Mouse (Mus musculus) right cerebral cortex, postnatal 25 days (tissue): ENCODE measurements around the gene Filip1l.

Source experiments
- DNase-seq: peaks from one replicate; pipeline ENCODE4 v3.0.0; 2022

The Filip1l gene

DNA sequence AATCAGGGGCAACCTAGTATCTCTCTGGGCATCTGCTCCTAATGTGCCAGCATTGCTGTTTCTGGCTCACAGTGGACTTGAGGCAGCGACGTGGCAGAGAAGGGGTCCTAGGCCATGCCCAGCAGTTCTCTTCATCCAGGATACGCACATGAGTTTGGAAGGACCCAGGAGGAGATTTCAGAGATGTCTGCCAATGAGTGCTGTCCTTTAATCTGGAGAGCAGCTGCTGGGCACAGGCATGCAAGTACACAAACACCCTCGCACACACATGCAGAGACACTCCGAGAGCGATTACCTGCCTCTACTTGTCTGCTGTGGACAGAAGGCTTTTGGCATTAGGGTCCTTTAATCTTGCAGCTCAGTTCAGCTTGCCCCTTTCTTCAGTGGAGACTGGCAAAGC, at the start of gene Filip1l:
Gene Filip1l, plus strand, starts transcription at position 343 of the 400 bp plus-strand sequence.
- DNase-seq = no peak

- DNase-seq = no peak
These were observed 49.2 kb upstream of the Filip1l start for GRCm38 (mm10) chr16:57303716-57304115.

GRCm38 (mm10) chr16:57305463-57305862, 47.4 kb upstream of the Filip1l start:
- no peak for DNase-seq

GRCm38 (mm10) chr16:57312130-57312529, 40.8 kb upstream of the Filip1l start:
- no peak for DNase-seq

- DNase-seq = no peak
These were observed 39.4 kb upstream of the Filip1l start for GRCm38 (mm10) chr16:57313487-57313886.

DNA sequence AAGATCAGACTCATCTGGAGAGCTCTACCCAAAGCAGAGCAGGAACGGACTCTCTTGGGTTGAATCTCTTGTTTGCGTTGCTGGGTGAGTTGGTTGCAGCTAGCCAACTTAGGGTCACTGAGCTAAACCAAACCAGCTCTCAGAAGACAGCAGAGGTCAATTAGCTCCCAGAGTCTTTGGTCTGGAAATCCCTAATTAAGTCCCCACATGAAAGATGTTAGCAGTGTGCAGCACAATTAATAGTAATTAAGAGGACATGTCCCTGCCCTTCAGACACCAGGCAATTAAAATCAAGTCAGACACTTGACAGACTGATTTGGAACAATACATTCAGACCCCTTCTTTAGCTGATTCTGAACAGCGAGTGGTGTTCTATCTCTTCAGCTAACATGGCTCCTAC, 38.7 kb upstream of the Filip1l start:
- DNase-seq = no peak

- DNase-seq = no peak
These were observed 37.9 kb upstream of the Filip1l start for GRCm38 (mm10) chr16:57315026-57315425.

DNA sequence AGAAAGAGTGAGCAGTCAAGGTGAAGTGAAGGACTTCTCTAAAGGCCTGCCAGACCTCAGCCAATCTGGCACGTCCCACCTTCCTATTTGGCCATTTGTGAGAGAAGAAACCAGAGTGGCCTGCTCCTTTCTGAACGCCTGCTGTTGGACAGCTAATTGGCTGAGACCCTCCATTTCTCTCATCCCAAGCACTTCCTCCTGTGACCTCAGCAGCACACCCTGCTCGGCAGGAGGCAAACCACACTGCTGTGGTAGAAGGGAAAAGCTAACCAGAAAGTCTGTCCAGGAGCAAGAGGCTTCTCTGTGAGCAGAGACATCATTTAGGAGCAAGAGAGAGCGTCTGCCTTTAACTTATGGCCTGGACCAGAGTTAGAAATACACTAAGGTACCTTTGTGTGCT, 35.8 kb upstream of the Filip1l start:
- no peak for DNase-seq

- DNase-seq = no peak
These were observed 34.8 kb upstream of the Filip1l start for GRCm38 (mm10) chr16:57317882-57318636.

DNA sequence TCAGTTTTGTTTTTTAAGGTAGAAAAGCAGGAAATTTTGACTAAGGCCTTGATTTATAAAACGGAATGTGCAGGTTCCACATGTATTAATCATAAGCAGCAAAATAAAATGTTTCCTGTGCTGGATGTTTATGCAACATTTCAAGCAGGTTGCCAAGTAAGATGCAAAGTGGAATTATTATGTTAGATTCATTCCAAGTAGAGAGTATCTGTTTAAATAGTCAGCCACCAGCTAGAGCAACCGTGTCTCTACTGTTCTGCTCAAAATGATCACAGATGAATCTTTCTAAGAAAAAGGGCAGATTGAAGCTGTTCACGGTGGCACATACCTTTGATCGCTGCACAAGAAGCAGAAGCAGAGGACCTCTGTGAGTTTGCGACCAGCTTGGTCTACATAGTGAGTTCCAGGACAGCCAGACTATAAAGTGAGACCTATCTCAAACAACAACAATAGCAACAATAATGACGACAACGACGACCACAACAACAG, 34.2 kb upstream of the Filip1l start:
- DNase-seq = no peak

DNA sequence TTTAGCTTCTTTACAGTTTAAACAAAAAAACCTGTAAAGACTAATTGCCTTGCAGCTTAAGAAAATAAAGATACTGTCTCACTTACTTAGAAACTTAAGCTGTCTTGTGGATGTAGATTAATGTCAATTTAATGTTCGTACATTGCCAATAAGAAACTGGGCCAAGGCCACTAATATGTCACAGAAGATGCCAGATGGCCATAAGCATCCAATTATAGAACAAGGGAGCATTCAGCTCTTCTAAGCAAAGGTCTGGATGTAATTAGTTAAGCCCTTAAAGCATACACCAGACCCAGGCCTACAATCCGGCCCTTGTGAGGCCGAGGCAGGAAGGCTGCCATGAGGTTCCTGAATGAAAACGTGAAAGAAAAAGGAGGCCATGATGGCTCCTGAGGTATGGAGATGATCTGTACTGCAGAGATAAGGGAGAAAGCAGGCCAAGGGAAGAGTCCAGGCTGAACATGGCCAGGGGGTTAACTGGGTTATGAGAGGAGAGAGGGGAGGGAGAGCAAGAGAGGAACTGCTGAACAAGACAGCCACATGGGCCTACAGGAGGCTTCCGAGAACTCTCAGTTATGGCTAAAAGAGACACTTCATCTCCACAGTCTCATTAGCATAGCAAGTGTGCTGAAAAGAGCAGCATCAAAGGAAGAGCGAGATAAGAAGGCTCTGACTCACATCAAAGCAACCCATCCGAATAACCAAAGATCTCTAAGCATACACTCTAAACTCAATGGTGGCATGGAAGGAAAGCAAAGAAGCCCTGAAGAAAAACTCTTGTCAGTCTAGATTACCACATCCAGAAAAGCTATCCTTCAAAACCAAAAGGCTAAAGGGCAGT, 33.4 kb upstream of the Filip1l start:
- DNase-seq = no peak

GRCm38 (mm10) chr16:57326996-57327395, 25.9 kb upstream of the Filip1l start:
- DNase-seq = no peak

DNA sequence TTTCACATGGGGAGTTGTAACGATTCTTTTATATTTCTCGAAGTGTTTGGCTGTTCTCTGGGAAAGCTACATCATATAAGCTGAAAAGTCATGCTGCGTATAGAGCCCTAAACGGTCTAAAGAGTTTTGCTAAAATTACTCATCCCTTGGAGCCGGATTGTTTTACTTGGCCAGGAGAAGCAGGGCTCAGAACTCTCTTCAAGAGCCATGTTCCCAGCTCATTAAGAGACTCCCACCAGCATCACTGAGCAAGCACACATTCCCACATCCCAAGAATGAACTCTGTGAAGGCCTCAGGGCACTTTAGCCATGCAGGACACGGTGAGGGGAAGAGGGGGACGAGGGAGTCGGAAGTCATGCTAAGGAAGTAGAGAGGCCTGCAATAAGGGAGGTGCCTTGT, 23.9 kb upstream of the Filip1l start:
- no peak for DNase-seq

GRCm38 (mm10) chr16:57330111-57330510, 22.8 kb upstream of the Filip1l start:
- DNase-seq = no peak

DNA sequence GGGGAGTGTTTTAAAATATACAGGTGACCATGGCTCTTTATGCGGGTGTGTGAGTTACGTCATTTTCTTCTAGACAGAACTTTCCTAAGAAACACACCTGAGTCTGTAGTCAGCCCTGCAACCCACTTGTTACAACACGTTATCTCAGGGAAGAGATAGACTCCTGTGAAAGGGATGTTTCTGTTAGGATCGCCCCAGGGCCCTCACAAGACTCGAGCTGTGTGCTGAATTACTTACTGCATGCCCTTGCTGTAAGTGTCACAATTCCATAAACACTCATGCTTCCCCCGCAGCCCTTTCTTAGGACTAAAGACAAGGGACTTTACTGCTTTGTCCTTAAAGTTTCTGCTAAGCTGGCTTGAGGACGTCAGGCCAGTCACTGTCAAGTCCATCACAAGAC, 20.6 kb upstream of the Filip1l start:
- DNase-seq = no peak

DNA sequence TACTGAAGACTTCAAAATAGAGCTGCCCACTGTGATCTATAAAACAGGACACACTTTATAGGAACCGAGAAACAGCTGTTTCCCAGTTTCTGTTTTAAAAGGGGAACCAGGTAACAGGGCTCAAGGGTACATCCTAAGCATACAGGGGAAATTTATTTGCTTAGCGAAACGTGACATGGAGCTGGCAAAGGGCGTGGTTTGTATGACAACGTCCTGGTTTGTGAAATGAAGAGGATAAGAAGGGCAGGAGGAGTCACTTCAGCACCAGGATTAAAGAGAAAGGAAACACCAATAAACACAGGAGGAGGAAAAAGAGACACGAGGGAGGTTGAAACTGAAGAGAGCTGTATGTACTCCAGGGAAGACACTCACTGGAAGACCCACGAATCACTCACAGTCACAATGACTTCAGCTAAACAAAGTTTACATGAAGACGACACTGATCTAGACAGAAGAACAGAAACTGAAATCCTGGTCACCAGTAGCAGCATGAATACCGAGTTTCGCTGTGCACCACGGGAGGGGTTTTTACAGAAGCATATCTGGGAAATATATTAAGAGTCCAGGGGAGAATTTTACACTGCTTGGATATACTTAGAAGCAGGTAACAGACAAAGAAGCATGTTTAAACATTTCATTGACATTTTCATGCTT, 16.0 kb upstream of the Filip1l start:
- DNase-seq = no peak

DNA sequence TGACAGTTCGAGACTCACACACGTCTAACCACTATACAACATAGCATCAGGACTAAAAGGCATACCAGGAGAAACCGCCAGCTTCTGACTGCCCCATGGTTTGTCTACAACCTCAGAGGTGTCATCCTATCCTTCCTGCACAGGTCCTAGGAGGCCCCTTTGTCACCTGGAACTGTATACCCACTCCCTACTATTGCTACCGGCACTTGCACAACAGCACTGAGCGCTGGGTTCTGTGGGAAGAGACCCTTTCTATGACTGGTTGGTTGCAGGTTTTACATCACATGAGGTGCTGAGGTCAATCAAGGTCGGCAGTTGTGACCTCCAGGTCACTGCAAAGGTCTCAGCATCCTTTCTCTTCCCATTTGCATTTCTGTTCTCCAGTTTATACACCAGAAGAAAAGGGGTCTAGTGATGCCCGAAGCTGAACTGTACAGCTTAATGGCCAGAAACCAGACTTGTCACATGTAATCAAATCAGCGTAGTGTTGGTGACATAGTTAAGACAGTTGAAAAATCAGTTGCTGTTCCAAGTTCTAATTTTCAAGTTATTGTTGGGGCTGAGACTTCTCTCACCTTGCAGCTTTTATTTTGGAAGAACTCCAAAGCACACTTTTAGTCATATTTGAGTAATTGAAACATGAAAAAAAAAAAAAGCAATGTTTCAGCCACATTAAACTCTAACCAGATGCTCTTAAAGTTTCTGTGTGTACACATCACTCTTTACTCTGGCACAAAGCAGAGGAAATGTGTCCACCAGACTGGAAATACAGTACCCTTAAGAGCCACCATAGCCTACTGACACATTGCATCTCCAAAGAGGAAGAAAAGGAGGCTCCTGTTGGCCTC, 12.9 kb upstream of the Filip1l start:
- no peak for DNase-seq

DNA sequence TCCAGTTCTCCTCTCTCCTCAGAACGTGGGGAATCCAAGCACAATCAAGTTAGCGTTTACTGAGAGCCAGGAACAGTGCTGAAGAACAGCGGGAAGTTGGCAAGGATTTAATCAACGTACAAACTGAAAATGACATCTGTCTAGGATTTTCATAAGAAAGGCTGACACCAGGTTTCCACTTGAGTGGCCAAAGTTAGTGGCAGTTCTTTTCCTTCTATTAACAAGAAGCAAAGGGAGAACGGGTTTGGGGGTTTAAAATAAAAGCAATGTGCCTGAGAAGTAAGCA, 12.3 kb upstream of the Filip1l start:
- DNase-seq = no peak

- DNase-seq = no peak
These were observed 6.6 kb upstream of the Filip1l start for GRCm38 (mm10) chr16:57346258-57346657.

DNA sequence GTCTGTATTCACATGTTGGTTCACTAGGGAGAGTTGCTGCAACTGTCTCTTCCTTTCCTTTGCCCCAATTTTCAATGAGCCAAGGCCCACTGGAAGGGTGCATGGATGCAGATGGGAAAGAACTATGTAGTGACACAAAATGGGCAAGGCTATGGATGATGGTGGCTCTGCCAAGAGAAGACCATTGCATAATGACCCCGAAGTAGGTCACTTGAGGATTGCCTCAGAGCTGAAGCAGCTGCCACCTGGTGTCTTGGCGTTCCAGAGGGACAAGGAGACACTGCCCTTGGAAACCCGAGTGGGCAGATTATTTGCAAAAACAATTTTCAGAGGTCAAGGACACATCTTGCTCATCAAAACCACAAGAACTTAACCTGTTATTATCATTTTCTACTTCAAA, 3.9 kb upstream of the Filip1l start:
- DNase-seq = no peak

- DNase-seq = no peak
These were observed 3.2 kb upstream of the Filip1l start for GRCm38 (mm10) chr16:57349689-57350088.

DNA sequence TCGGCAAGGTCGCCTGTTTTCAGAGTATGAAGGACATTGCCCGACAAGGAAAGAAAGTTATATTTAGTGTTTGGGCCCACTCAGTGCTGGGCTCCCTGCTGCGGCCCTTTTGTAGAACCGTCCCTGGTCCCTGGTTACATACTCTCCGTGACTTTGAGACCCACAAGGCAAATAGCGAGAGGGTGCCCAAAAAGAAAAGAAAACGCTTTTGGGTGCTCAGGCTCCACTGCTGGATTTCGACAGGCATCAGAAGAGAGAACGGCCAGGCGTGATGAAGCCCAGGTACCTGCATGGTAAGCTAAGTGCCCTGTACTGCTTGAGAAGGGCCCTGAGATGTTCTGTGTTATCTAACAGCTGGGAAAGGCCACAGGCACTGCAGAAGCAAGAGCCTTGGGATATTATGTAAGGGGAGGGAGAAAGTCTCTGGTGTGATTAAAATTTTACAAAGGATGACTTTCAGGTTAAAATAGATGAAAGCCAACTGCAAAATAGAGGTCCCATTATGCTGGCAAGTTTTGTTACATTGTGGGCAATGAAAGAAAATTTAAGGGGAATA, 351 bp downstream of the Filip1l start:
- no peak for DNase-seq

DNA sequence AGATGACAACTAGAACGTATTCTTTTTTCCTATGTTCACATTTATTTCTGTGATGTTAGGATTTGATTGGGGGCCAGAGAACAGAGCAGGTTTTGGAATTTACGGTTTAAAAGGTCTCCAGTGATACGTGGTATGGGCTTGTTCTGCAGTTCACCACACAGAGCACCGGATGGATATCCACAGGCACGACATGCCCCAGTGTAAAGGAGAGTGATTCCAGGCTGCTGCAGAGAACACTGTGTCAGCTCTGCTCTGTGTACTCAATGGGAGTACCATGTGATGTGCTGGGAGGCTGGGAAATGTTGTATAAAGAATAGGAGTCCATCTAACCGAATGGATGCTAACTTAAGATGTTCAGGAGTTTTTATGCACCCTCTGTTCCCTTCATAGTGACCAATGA, 1.0 kb downstream of the Filip1l start:
- DNase-seq = no peak
